24 mouse cellular contexts compared by ENCODE assay signal in the genomic region with DNA sequence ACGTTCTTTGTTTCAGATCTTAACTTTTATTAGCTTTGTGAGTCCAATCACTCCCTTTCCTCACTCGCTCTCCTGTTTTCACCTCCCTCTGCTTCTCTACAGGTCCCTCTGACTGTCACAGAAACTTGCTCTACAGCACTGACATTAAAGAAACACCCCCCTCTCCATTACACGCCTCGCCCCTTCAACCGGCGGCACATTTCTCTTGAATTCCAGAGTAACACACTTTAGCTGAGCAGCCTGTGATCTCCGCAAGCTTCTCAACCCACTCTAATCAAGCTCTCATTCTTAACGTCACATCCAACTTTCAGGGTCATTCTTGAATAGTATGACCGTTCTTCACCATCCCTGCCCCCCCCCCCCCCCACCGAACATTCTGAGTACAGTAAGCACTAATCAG. TPM values are rescaled to one million over a fixed set of nuclear protein-coding genes. Genes with fewer than 3 reads are reported as not detected.
A peak's percentile ranks its signal among the peaks of the same experiment; 100 is the strongest.
DNase-seq lines count a peak whose midpoint lies in the region; ATAC-seq and TF ChIP-seq lines count a peak whose summit lies in the region.
"Had no signal": no experiment of that assay in that cellular context is flagged by ENCODE, and none has a peak within 500 bp of the region (broad histone marks: within the 10 kb centered on the region; RNA-seq: fewer than 3 reads in every experiment).

No protein-coding gene starts in this region.

- H3K4me2 ChIP-seq in heart, embryonic 11.5 days, result no peak overlapping the region
- H3K4me2 ChIP-seq in lung, embryonic 14.5 days, result no peak overlapping the region
- H3K4me2 ChIP-seq in lung, embryonic 16.5 days (ENCODE audit: low read depth, low read length), result no peak overlapping the region
- H3K4me2 ChIP-seq: embryonic facial prominence, embryonic 12.5 days; forebrain, embryonic 13.5 days; forebrain, embryonic 15.5 days had no signal

- TF ChIP-seq CTCF in lung, embryonic 14.5 days (IDR thresholded peaks at IDR 0.05; ENCODE audit: low read depth), result no peak

- no peak for ATAC-seq in heart, embryonic 11.5 days (replicated peaks; ENCODE audit: insufficient number of reproducible peaks, low FRiP score, low TSS enrichment)
- 0 out of 2 replicates have a peak, but pooled peaks have one; percentile 38 for ATAC-seq in lung, embryonic 14.5 days (ENCODE audit: insufficient read depth)
- peak; percentile 60 for ATAC-seq in lung, embryonic 16.5 days (ENCODE audit: low read depth)
- ATAC-seq: activated CD4-positive, CD25-positive, alpha-beta regulatory T cell, adult 4 months; CD4-positive, CD25-positive, alpha-beta regulatory T cell, adult 4 months; forebrain, embryonic 13.5 days; forebrain, embryonic 15.5 days; Patski had no signal

- H3K36me3 ChIP-seq in heart, embryonic 11.5 days (ENCODE audit: control insufficient read depth, insufficient read depth, low read length), result no peaks in the 10 kb centered on the region
- H3K36me3 ChIP-seq in lung, embryonic 14.5 days (ENCODE audit: insufficient read depth), result no peaks in the 10 kb centered on the region
- H3K36me3 ChIP-seq in lung, embryonic 16.5 days (ENCODE audit: control insufficient read depth, insufficient read depth, low read length), result no peaks in the 10 kb centered on the region
- H3K36me3 ChIP-seq: embryonic facial prominence, embryonic 10.5 days; embryonic facial prominence, embryonic 12.5 days; forebrain, embryonic 15.5 days had no signal

- no peaks in the 10 kb centered on the region for H3K9me3 ChIP-seq in heart, embryonic 11.5 days (replicated peaks; ENCODE audit: control insufficient read depth, low read length)
- no peaks in the 10 kb centered on the region for H3K9me3 ChIP-seq in lung, embryonic 14.5 days (ENCODE audit: low read depth, low read length)
- H3K9me3 ChIP-seq in lung, embryonic 16.5 days (ENCODE audit: control insufficient read depth, low read length), result no peaks in the 10 kb centered on the region
- H3K9me3 ChIP-seq: embryonic facial prominence, embryonic 10.5 days; embryonic facial prominence, embryonic 12.5 days; forebrain, embryonic 13.5 days; forebrain, embryonic 15.5 days; G1E had no signal

- no peak overlapping the region for H3K4me3 ChIP-seq in heart, embryonic 11.5 days (ENCODE audit: low read depth, low read length)
- no peak overlapping the region for H3K4me3 ChIP-seq in lung, embryonic 14.5 days (ENCODE audit: low read depth, low read length)
- H3K4me3 ChIP-seq in lung, embryonic 16.5 days (ENCODE audit: low read length), result no peak overlapping the region
- H3K4me3 ChIP-seq: embryonic facial prominence, embryonic 10.5 days; embryonic facial prominence, embryonic 12.5 days; forebrain, embryonic 13.5 days; forebrain, embryonic 15.5 days had no signal

- H3K27ac ChIP-seq in heart, embryonic 11.5 days (ENCODE audit: low read depth, low read length), result no peak overlapping the region
- no peak overlapping the region for H3K27ac ChIP-seq in lung, embryonic 14.5 days (ENCODE audit: low read depth)
- no peak overlapping the region for H3K27ac ChIP-seq in lung, embryonic 16.5 days (ENCODE audit: low read length)
- H3K27ac ChIP-seq: embryonic facial prominence, embryonic 10.5 days; embryonic facial prominence, embryonic 12.5 days; forebrain, embryonic 13.5 days; forebrain, embryonic 15.5 days had no signal

- H3K27me3 ChIP-seq in heart, embryonic 11.5 days (ENCODE audit: control insufficient read depth, insufficient read depth, low read length), result no peaks in the 10 kb centered on the region
- H3K27me3 ChIP-seq in lung, embryonic 14.5 days (ENCODE audit: insufficient read depth, low read length), result no peaks in the 10 kb centered on the region
- no peaks in the 10 kb centered on the region for H3K27me3 ChIP-seq in lung, embryonic 16.5 days (ENCODE audit: control insufficient read depth, insufficient read depth, low read depth, low read length)
- H3K27me3 ChIP-seq: CH12.LX; embryonic facial prominence, embryonic 12.5 days; forebrain, embryonic 13.5 days; forebrain, embryonic 15.5 days; Patski had no signal

- no peak overlapping the region for H3K9ac ChIP-seq in heart, embryonic 11.5 days (ENCODE audit: low read depth, low read length)
- no peak overlapping the region for H3K9ac ChIP-seq in lung, embryonic 14.5 days
- no peak overlapping the region for H3K9ac ChIP-seq in lung, embryonic 16.5 days (ENCODE audit: low read length)
- H3K9ac ChIP-seq: embryonic facial prominence, embryonic 12.5 days; forebrain, embryonic 13.5 days; forebrain, embryonic 15.5 days had no signal

- 87% methylated on average over 10 of the region's 10 CpGs for WGBS in heart, embryonic 11.5 days (ENCODE audit: insufficient replicate concordance)
- WGBS in lung, embryonic 14.5 days, result 56% methylated on average over 10 of the region's 10 CpGs
- WGBS in lung, embryonic 16.5 days, result 67% methylated on average over 10 of the region's 10 CpGs

- DNase-seq in heart, adult 11 months, result peak; percentile 65
- no peak for DNase-seq in lung, embryonic 14.5 days
- no peak for DNase-seq in lung, postnatal 10 days
- no peak for DNase-seq in lung, postnatal 14 days
- DNase-seq: adrenal gland, adult 8-10 months; adrenal gland, postnatal 14 days; adrenal gland, postnatal 36 days; B cell, adult 2 months; cerebellum, adult 11-12 months; cerebellum, adult 2 months; cerebellum, adult 9-10 months; cerebellum, postnatal 10 days; cerebellum, postnatal 25 days had no signal

- no peaks in the 10 kb centered on the region for H3K4me1 ChIP-seq in heart, embryonic 11.5 days (ENCODE audit: control insufficient read depth, insufficient read depth, low read length)
- H3K4me1 ChIP-seq in lung, embryonic 14.5 days (ENCODE audit: insufficient read depth), result no peaks in the 10 kb centered on the region
- H3K4me1 ChIP-seq in lung, embryonic 16.5 days (replicated peaks; ENCODE audit: control insufficient read depth, insufficient read depth, low read length), result no peaks in the 10 kb centered on the region
- H3K4me1 ChIP-seq: embryonic facial prominence, embryonic 10.5 days; embryonic facial prominence, embryonic 12.5 days; forebrain, embryonic 15.5 days had no signal

RNA-seq across cellular contexts. Expression of gene Klhl2, which starts 52.1 kb away (rescaled TPM):
- 10.8 and 12.6 TPM in 2 replicates for polyA plus RNA-seq in heart, embryonic 11.5 days (2014; fragmentation: Nextera tagmentation; extraction: Ambion mirVana)
- 15.8 and 16.9 TPM in 2 replicates for polyA plus RNA-seq in lung, embryonic 14.5 days (2014; fragmentation: Nextera tagmentation; extraction: Ambion mirVana)
- polyA plus RNA-seq in lung, embryonic 16.5 days (2015; fragmentation: Nextera tagmentation; extraction: Ambion mirVana), result 3.9 and 4.2 TPM in 2 replicates
